Mouse (Mus musculus): Measurements from ENCODE around the gene Pcx.

GRCm38 (mm10) chr19:4535922-4536321 lies 25.6 kb downstream of the Pcx start:
- TF ChIP-seq CTCF (IDR thresholded peaks at IDR 0.05; ENCODE audit: borderline replicate concordance, control insufficient read depth, extremely low read depth, insufficient read depth, low read length, poor library complexity) (no peak), POLR2A (IDR thresholded peaks at IDR 0.05; ENCODE audit: control insufficient read depth, extremely low read depth, insufficient read depth, low read length, poor library complexity) (no peak)

Measured in thymus, adult 2 months (tissue).